Mouse (Mus musculus): ENCODE measurements around the gene Ascl5.
A peak's percentile ranks its signal among the peaks of the same experiment; 100 is the strongest.

Gene Ascl5

GRCm38 (mm10) chr1:136051465-136051864 lies 861 bp downstream of the Ascl5 start:
- peak; percentile 19 for DNase-seq

- no peak for DNase-seq
These were observed 1.9 kb downstream of the Ascl5 start, which contains the start of gene Cacna1s for GRCm38 (mm10) chr1:136052547-136052946. Gene Cacna1s (plus strand): TSS chr1:136052750.

- no peak for DNase-seq
These were observed 5.2 kb downstream of the Ascl5 start for GRCm38 (mm10) chr1:136055771-136056170.

- DNase-seq: no peak
These were observed 8.0 kb downstream of the Ascl5 start for GRCm38 (mm10) chr1:136058594-136058993.

- DNase-seq: peak; percentile 70
These were observed 10.6 kb downstream of the Ascl5 start for GRCm38 (mm10) chr1:136061041-136061789.

GRCm38 (mm10) chr1:136061790-136062141 lies 11.2 kb downstream of the Ascl5 start:
- no peak for DNase-seq

- DNase-seq: no peak
These were observed 13.4 kb downstream of the Ascl5 start for GRCm38 (mm10) chr1:136063991-136064390.

GRCm38 (mm10) chr1:136066621-136067020 lies 16.0 kb downstream of the Ascl5 start:
- no peak for DNase-seq

- no peak for DNase-seq
These were observed 17.0 kb downstream of the Ascl5 start for GRCm38 (mm10) chr1:136067579-136067978.

- DNase-seq: peak; percentile 42
These were observed 25.5 kb downstream of the Ascl5 start for GRCm38 (mm10) chr1:136076086-136076485.

- no peak for DNase-seq
These were observed 27.1 kb downstream of the Ascl5 start for GRCm38 (mm10) chr1:136077656-136078055.

- no peak for DNase-seq
These were observed 30.6 kb downstream of the Ascl5 start for GRCm38 (mm10) chr1:136081161-136081560.

GRCm38 (mm10) chr1:136085988-136086685 lies 35.5 kb downstream of the Ascl5 start:
- DNase-seq: no peak

- no peak for DNase-seq
These were observed 39.0 kb downstream of the Ascl5 start for GRCm38 (mm10) chr1:136089368-136090165.

- DNase-seq: no peak
These were observed 43.1 kb downstream of the Ascl5 start for GRCm38 (mm10) chr1:136093726-136094125.

- no peak for DNase-seq
These were observed 44.2 kb downstream of the Ascl5 start for GRCm38 (mm10) chr1:136094807-136095206.

All from thymus, postnatal 25 days (tissue).